Mouse (Mus musculus): Measurements from ENCODE around the gene Lad1. TPM values are rescaled to one million over a fixed set of nuclear protein-coding genes. Genes with fewer than 3 reads are reported as not detected.

Lad1 gene
- under 1 TPM; 0.62 to 0.73 TPM for total RNA-seq (2021)

- no peak for DNase-seq
These were observed at the start of gene Lad1 for GRCm38 (mm10) chr1:135818481-135819086. TSS of gene Lad1 (plus strand) at chr1:135818598.

- DNase-seq, result no peak
These were observed 48.2 kb upstream of the Lad1 start for GRCm38 (mm10) chr1:135770237-135770636.

DNA sequence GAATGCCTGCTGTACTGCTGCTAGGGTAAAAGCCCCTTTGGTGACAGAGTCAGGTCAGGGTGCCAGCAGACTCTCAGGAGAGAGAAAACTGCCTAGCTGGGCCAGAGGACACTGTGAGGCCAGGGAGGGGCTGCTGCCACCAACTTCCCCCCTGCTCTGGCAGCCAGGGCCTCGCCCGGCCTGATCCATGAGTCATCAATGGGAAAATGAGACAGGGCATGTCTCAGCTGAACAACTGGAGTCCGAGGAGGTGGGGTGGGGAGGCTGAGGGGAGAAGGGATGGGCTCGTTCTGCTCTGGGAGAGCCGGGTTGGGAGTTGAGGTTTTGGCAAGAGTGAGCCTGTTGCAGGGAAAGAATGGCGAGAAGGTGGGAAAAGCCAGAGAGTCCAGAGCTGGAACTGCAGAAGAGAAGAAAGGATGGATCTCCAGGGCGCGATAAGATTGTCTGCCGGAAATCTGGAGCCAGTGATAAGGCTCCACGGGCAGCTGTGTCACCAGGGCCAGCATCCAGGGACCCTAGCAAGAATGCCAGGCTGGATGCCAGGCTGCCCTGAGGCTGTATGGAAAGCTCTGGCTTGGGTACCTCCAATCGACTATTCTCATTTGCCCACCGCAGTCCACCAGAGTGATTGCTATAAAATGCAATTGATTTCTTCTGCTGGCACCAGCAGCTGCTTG is 47.4 kb upstream of the Lad1 start:
- no peak for DNase-seq

- DNase-seq, result no peak
These were observed 46.8 kb upstream of the Lad1 start for GRCm38 (mm10) chr1:135771573-135771970.

DNA sequence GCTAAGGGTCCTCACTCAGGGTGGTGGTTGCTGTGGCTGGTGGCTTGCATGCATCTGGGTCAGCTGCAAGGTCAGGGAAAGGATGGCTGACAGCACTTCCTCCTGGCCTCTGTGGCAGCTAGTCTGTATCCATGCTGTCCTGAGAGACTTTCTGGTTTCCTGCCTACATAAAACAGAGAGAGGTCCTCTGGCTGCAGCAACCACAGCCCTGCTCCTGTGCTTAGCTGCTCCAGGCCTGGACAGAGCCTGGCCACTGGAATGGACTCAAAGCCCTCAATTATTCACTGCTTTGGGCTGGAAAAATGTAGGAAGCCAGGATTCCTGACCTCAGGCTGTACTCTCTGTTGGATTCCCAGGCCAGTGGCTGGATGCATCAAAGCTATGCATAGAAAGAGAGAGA is 41.8 kb upstream of the Lad1 start:
- DNase-seq, result no peak

DNA sequence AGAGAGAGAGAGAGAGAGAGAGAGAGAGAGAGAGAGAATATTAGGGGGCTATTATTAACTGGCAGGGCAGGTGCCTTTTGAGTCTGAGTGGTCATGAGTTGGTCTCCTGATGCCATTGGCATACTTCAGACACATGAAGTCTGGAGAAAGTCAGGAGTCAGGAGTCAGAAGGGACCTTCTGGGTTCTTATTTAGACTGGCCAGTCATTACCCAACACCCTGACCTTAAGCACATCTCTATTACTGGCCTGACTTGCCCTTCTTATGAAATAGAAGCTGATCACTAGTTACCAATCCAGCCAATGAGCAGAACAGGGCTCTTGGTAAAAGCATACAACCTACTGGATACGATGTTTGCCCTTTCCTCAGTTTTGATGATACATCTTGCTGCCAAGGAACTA is 41.4 kb upstream of the Lad1 start:
- DNase-seq, result no peak

GRCm38 (mm10) chr1:135778780-135779535 is 39.4 kb upstream of the Lad1 start, which contains the start of gene Tnni1:
TSS of gene Tnni1 (plus strand) at chr1:135779434.
- DNase-seq, result no peak

GRCm38 (mm10) chr1:135780649-135781048 is 37.7 kb upstream of the Lad1 start:
- no peak for DNase-seq

GRCm38 (mm10) chr1:135781220-135781619 is 37.2 kb upstream of the Lad1 start:
- peak; percentile 70 to 75 for DNase-seq

GRCm38 (mm10) chr1:135782816-135783215 is 35.6 kb upstream of the Lad1 start:
- DNase-seq, result peak in 1 of 2 experiments; percentile 16

DNA sequence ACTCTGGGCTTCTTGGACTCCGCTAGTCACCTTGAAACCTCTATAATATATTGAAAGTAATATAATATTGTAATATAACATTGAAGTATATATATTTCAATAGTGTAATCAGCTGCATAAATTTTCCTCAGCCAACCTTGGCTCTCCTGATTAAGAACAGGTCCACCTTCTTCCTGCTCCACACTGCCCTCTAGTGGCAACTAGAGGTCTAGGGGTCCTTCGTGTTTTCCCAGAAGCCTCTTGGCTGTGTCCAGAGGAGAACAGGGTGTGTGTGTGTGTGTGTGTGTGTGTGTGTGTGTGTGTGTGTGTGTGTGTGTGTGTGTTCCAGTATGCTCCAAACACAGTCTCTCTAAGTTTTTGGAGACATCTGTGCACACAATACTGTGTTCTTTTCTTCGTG is 30.6 kb upstream of the Lad1 start:
- peak; percentile 45 to 56 for DNase-seq

DNA sequence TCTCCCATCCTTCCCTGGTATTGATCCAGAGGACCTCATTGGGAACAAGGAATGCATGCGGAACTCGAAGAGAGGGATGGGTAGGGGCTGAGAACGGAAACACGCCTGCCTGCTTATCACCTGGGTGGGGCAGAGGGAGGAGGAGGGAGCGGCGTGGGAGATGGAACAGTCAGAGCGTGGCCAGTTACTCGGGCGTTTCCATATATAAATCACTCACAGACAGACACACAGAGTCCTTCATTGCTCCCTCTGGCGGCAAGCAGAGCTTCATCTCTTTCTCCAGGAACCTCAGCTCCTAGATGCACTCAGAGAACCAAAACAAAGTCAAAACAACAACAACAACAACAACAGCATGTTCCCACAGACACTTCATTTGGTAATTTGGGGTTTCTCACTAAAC is 29.7 kb upstream of the Lad1 start:
- no peak for DNase-seq

DNA sequence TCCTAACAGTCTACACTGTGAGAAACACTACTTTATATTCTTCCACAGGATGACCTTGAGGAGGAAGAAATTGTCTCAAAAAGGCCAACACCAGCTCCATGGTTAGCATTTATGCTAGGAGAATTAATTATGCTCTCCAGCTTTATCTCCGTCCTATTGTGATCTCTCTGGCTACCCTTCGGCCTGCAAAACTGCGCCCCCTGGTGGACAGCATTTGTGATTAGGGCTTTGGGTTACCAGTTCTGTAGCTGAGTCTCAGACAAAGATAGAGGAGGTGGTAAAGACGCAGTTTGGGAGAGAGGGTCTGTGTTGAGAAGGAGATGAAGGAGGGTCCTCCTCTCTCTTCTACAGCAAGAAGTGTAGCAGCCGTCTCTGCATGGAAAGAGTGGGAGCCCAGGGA is 28.6 kb upstream of the Lad1 start:
- DNase-seq, result peak; percentile 44 to 57

- no peak for DNase-seq
These were observed 26.1 kb upstream of the Lad1 start for GRCm38 (mm10) chr1:135792143-135792939.

- DNase-seq, result no peak
These were observed 24.8 kb upstream of the Lad1 start for GRCm38 (mm10) chr1:135793370-135794215.

- no peak for DNase-seq
These were observed 23.9 kb upstream of the Lad1 start for GRCm38 (mm10) chr1:135794216-135795134.

GRCm38 (mm10) chr1:135798492-135798891 is 19.9 kb upstream of the Lad1 start:
- no peak for DNase-seq

DNA sequence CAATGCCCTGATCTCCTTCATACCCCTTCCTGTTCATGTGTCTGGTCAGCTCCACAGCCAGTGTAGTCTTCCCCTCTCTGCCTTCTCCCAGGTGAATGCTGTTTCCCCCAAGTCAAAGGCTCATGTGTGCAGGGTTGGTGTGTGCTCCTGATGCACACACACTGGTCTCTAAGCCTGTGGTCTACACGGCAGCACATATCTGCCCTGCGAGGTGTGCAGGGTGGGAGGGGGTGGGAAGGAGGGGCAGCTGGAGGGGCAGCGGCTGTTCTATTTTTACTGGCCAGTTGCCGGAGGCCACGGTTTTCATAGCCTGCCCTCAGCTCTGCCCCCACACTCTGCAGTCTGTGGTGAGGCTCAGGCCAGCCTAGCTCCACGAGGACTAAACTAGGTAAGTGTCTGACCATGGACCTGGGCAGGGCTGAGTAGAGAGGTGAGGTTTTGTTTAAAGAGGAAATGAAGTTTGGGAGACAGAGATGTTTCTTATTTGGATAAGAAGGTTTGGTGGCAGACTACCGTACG is 19.2 kb upstream of the Lad1 start:
- DNase-seq, result no peak

DNA sequence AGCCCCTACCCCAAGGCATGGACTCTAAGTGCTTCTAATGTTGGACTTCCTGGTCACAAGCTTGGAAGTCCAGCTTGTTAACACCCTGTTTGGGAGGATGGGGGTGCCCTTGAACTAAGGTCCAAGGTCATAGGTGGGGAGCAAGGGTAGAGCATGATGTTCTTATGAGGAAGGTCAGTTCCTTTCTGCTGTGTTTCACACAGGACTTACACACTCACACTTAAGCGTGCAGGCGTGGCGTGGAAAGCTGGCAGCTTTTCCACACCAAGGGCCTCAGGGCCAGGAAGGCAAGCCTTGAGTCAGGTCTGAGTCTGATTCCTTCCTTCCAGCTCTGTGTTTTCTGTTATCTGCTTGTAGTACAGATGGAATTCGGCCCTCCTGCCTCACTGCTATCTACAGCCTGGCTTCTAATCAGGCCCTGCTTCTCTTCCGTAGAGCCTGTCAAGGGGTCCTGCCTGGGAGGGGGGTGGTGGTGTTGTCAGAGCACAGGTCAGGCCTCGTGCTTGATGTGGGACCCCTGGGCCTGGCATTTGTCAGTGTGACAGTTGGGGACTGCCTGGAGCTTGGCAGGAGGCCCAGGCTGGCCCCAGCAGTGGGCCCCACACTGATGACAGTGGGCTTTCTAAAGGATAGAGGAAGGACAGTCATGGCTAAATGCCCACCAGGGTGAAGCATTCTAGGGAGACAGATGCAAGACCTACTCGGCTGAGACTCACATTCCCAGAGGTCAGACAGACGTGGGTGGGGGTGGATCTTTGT is 18.0 kb upstream of the Lad1 start:
- DNase-seq, result no peak

DNA sequence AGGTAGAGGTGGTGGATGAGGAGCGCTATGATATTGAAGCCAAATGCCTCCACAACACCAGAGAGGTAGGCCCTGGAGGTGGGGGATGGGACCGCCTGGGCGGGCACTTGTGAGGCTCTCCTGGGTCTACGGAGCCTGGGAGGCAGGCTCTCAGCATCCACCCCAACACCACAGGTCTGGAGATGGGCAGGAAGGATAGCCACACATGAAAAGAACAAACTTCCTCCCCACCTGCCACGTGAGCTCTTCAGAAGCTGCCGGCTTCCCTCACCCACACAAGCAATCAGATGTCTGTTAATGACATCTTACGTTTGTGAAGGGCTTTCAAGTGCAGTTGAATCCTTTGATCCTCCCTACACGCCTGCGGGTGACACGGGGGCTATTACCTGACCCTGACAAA is 10.9 kb upstream of the Lad1 start:
- DNase-seq, result no peak

Measured in layer of hippocampus, postnatal 36 days (tissue).